Mouse (Mus musculus): ENCODE data around the gene Phlpp1. TPM values are rescaled to one million over a fixed set of nuclear protein-coding genes. Genes with fewer than 3 reads are reported as not detected.

The Phlpp1 gene
- polyA plus RNA-seq, 1 experiment from 2014 or later = 0.73 TPM

DNA sequence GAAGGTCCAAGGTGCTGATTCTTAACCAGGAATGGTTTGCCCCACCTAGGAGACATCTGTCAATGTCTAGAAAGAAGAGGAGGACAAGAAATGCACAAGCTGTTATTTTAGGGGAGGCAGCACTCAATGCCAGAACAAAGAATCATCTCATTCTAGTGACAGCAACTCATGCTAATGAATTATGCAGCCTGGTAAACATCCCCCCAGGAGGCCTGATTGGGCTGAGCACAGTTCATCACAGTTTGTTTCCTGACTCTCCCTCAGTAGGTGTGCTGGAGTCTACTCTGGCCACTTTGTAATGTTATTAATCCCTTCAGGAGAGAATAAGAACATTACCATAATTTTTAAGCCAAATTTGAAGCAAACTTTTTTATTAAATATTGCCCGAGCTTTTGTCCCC, 29.5 kb upstream of the Phlpp1 start:
- H3K4me2 ChIP-seq (ENCODE audit: low read depth, low read length) = no peak overlapping the region
- no peak overlapping the region for H3K9ac ChIP-seq (replicated peaks)
- no peaks in the 10 kb centered on the region for H3K36me3 ChIP-seq (replicated peaks; ENCODE audit: insufficient read depth, low read length)
- H3K27me3 ChIP-seq (ENCODE audit: insufficient read depth, low read length) = no peaks in the 10 kb centered on the region
- H3K27ac ChIP-seq (ENCODE audit: low read depth) = no peak overlapping the region
- no peaks in the 10 kb centered on the region for H3K9me3 ChIP-seq (ENCODE audit: low read length)
- H3K4me3 ChIP-seq (ENCODE audit: low read depth, low read length) = no peak overlapping the region
- H3K4me1 ChIP-seq (ENCODE audit: insufficient read depth) = no peaks in the 10 kb centered on the region
- WGBS (ENCODE audit: insufficient replicate concordance) = 87% methylated on average over 1 of the region's 1 CpGs
- ATAC-seq (no peak), DNase-seq (no peak)
- TF ChIP-seq EP300 (IDR thresholded peaks at IDR 0.05; ENCODE audit: low read depth) (no peak), CTCF (IDR thresholded peaks at IDR 0.05; ENCODE audit: low read depth) (no peak)

GRCm38 (mm10) chr1:106144534-106144933, 27.0 kb upstream of the Phlpp1 start:
- DNase-seq (no peak), ATAC-seq (no peak)
- Histone ChIP-seq H3K27me3 (ENCODE audit: insufficient read depth, low read length) (no peaks in the 10 kb centered on the region), H3K4me1 (ENCODE audit: insufficient read depth) (peaks cover 3% of the 10 kb centered on the region; the same call in 1 of the 2 replicates), H3K4me3 (ENCODE audit: low read depth, low read length) (no peak overlapping the region), H3K36me3 (replicated peaks; ENCODE audit: insufficient read depth, low read length) (no peaks in the 10 kb centered on the region), H3K9me3 (ENCODE audit: low read length) (no peaks in the 10 kb centered on the region), H3K4me2 (ENCODE audit: low read depth, low read length) (no peak overlapping the region), H3K27ac (ENCODE audit: low read depth) (no peak overlapping the region), H3K9ac (replicated peaks) (no peak overlapping the region)
- WGBS (ENCODE audit: insufficient replicate concordance) = 82% methylated on average over 2 of the region's 2 CpGs
- no peak for TF ChIP-seq EP300 (IDR thresholded peaks at IDR 0.05; ENCODE audit: low read depth)
- TF ChIP-seq CTCF (IDR thresholded peaks at IDR 0.05; ENCODE audit: low read depth) = no peak

- no peak for ATAC-seq
- Histone ChIP-seq H3K27me3 (ENCODE audit: insufficient read depth, low read length) (no peaks in the 10 kb centered on the region), H3K27ac (ENCODE audit: low read depth) (no peak overlapping the region), H3K4me1 (ENCODE audit: insufficient read depth) (peaks cover 3% of the 10 kb centered on the region; the same call in 1 of the 2 replicates), H3K9me3 (ENCODE audit: low read length) (no peaks in the 10 kb centered on the region), H3K4me2 (ENCODE audit: low read depth, low read length) (no peak overlapping the region), H3K36me3 (replicated peaks; ENCODE audit: insufficient read depth, low read length) (no peaks in the 10 kb centered on the region), H3K9ac (replicated peaks) (no peak overlapping the region), H3K4me3 (ENCODE audit: low read depth, low read length) (no peak overlapping the region)
- WGBS (ENCODE audit: insufficient replicate concordance) = 50% methylated on average over 1 of the region's 1 CpGs
- DNase-seq = no peak
- TF ChIP-seq EP300 (IDR thresholded peaks at IDR 0.05; ENCODE audit: low read depth) = no peak
- no peak for TF ChIP-seq CTCF (IDR thresholded peaks at IDR 0.05; ENCODE audit: low read depth)
Observed at GRCm38 (mm10) chr1:106145055-106145454, 26.5 kb upstream of the Phlpp1 start.

DNA sequence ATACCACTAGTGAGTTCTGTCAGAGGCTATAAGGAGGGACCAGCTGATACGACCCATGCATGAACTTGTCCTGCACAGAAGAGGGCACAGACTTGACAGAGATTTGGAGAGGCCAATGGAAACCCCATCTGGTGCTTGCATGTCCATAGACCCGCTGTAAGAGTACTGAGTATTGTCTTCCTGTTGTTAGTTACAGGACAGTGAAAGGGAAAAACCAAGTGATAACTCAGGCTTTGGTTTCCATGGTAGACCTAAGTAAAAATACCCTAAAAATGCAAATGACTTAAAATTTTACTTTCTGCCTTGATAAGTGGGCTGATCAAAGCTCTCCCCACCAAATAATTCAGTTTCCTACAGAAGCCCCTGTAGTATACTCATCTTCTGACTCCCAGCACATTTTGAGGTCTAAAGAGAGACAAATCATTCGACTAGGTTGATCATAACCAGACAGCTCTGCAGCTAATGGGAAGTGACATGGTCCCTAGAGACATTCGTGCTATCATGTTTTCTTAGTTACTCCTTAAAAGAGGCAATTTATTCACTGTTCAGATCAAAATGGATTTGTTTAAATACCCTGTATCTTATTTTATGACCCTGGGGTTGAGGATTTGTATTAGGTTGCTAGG, 25.9 kb upstream of the Phlpp1 start:
- Histone ChIP-seq H3K27ac (ENCODE audit: low read depth) (no peak overlapping the region), H3K27me3 (ENCODE audit: insufficient read depth, low read length) (no peaks in the 10 kb centered on the region), H3K4me3 (ENCODE audit: low read depth, low read length) (no peak overlapping the region), H3K9me3 (ENCODE audit: low read length) (no peaks in the 10 kb centered on the region), H3K9ac (replicated peaks) (no peak overlapping the region), H3K4me2 (ENCODE audit: low read depth, low read length) (no peak overlapping the region), H3K36me3 (replicated peaks; ENCODE audit: insufficient read depth, low read length) (no peaks in the 10 kb centered on the region), H3K4me1 (ENCODE audit: insufficient read depth) (peaks cover 3% of the 10 kb centered on the region; the same call in 1 of the 2 replicates)
- TF ChIP-seq CTCF (IDR thresholded peaks at IDR 0.05; ENCODE audit: low read depth) = no peak
- TF ChIP-seq EP300 (IDR thresholded peaks at IDR 0.05; ENCODE audit: low read depth) = no peak
- DNase-seq = no peak
- 67% methylated on average over 4 of the region's 4 CpGs for WGBS (ENCODE audit: insufficient replicate concordance)
- no peak for ATAC-seq

GRCm38 (mm10) chr1:106148386-106149380, 22.9 kb upstream of the Phlpp1 start:
- no peak for ATAC-seq
- Histone ChIP-seq H3K27me3 (ENCODE audit: insufficient read depth, low read length) (no peaks in the 10 kb centered on the region), H3K36me3 (replicated peaks; ENCODE audit: insufficient read depth, low read length) (no peaks in the 10 kb centered on the region), H3K9me3 (ENCODE audit: low read length) (no peaks in the 10 kb centered on the region), H3K27ac (ENCODE audit: low read depth) (no peak overlapping the region), H3K4me1 (ENCODE audit: insufficient read depth) (peaks cover 3% of the 10 kb centered on the region; the same call in 1 of the 2 replicates), H3K9ac (replicated peaks) (no peak overlapping the region), H3K4me2 (ENCODE audit: low read depth, low read length) (no peak overlapping the region), H3K4me3 (ENCODE audit: low read depth, low read length) (no peak overlapping the region)
- WGBS (ENCODE audit: insufficient replicate concordance) = 48% methylated on average over 17 of the region's 17 CpGs
- TF ChIP-seq CTCF (IDR thresholded peaks at IDR 0.05; ENCODE audit: low read depth) (no peak), EP300 (IDR thresholded peaks at IDR 0.05; ENCODE audit: low read depth) (no peak)
- no peak for DNase-seq

DNA sequence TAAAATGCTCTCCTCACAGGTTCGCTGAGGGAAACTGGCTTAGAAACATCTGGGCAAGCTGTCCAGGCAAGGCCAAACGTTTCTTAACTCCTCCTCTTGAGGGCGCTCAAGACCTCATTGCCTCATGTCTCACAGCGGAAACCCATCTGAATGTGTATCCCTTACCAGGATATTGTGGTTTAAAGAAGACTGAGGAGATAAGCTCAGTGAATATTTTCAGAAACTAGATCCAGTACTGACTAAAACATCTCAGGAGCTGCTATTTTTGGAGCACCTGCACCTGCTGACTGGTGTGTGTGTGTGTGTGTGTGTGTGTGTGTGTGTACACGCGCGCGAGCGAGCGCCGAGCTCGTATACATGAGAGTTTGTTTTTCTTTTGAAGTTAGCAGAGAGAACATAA, 19.7 kb upstream of the Phlpp1 start:
- Histone ChIP-seq H3K27ac (ENCODE audit: low read depth) (no peak overlapping the region), H3K4me1 (ENCODE audit: insufficient read depth) (peaks cover 3% of the 10 kb centered on the region; the same call in 1 of the 2 replicates), H3K36me3 (replicated peaks; ENCODE audit: insufficient read depth, low read length) (no peaks in the 10 kb centered on the region), H3K4me2 (ENCODE audit: low read depth, low read length) (peak overlapping the region; percentile 27), H3K9me3 (ENCODE audit: low read length) (no peaks in the 10 kb centered on the region), H3K9ac (replicated peaks) (no peak overlapping the region), H3K4me3 (ENCODE audit: low read depth, low read length) (no peak overlapping the region), H3K27me3 (ENCODE audit: insufficient read depth, low read length) (no peaks in the 10 kb centered on the region)
- TF ChIP-seq CTCF (IDR thresholded peaks at IDR 0.05; ENCODE audit: low read depth) (peak; percentile 74), EP300 (IDR thresholded peaks at IDR 0.05; ENCODE audit: low read depth) (no peak)
- ATAC-seq (peak; percentile 58), DNase-seq (peak; percentile 45)
- 37% methylated on average over 12 of the region's 12 CpGs for WGBS (ENCODE audit: insufficient replicate concordance)
